Mouse (Mus musculus): ENCODE results near the gene Abcb1b. TPM values are rescaled to one million over a fixed set of nuclear protein-coding genes. Genes with fewer than 3 reads are reported as not detected.

Abcb1b gene
- polyA plus RNA-seq, 1 experiment from 2014 or later: 0.99 TPM

DNA sequence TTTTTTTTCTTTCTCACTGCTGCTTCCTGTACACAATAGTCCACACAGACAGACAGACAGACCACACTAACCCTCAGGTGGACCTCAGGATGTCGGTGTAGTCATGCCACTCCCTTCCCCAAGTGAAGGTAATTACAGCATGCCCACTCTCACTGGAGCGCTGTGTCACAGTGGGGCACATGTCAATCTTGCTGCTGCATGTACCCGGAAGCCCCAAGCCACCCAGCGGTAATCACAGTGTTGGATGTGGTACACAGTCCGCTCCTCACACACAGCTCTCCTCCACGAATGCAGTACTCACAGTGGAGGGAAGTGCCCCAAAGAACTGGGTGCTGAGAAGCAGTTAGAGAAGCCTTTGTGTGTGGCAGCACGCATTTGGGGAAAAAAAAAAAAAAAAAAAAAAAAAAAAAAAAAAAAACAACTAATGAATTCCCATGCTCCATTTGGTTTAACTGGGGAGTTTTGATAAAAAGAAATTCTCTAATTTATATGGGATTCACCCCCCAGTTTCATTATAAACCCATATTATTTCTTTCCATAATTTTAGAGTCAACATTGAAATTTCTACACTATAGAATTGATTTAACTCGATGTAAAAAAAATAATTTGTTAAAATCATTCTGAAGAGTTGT lies 113.7 kb downstream of the Abcb1b start:
- no peaks in the 10 kb centered on the region for H3K4me1 ChIP-seq (ENCODE audit: insufficient read depth)
- DNase-seq: no peak

More for the DNA sequence above, 113.7 kb downstream of the Abcb1b start:
- 54% methylated on average over 8 of the region's 8 CpGs for WGBS (ENCODE audit: insufficient replicate concordance)
- TF ChIP-seq EP300 (IDR thresholded peaks at IDR 0.05; ENCODE audit: low read depth) (no peak), CTCF (IDR thresholded peaks at IDR 0.05; ENCODE audit: low read depth) (0 out of 2 replicates have a peak, but pooled peaks have one; percentile 3)
- Histone ChIP-seq H3K27ac (ENCODE audit: low read depth) (no peak overlapping the region), H3K9ac (replicated peaks) (no peak overlapping the region), H3K9me3 (ENCODE audit: low read length) (no peaks in the 10 kb centered on the region), H3K4me3 (ENCODE audit: low read depth, low read length) (no peak overlapping the region), H3K4me2 (ENCODE audit: low read depth, low read length) (no peak overlapping the region), H3K36me3 (replicated peaks; ENCODE audit: insufficient read depth, low read length) (peaks cover 51% of the 10 kb centered on the region), H3K27me3 (ENCODE audit: insufficient read depth, low read length) (no peaks in the 10 kb centered on the region)
- ATAC-seq: no peak; the same call in 1 of the 2 replicates

Other genes starting within 250 kb of the Abcb1b start
- 0.02 and 0.07 TPM in 2 replicates for gene Rundc3b, start 175.2 kb upstream of the Abcb1b start, polyA plus RNA-seq (2015; fragmentation: Nextera tagmentation; extraction: Ambion mirVana)
- 1.9 and 2.0 TPM in 2 replicates for gene Abcb1a, start 138.1 kb upstream of the Abcb1b start, polyA plus RNA-seq (2015; fragmentation: Nextera tagmentation; extraction: Ambion mirVana)
- 64.7 and 75.6 TPM in 2 replicates for gene Abcb4, start 95.6 kb downstream of the Abcb1b start, polyA plus RNA-seq (2015; fragmentation: Nextera tagmentation; extraction: Ambion mirVana)
- 255 and 267 TPM in 2 replicates for gene Crot, start 199.2 kb downstream of the Abcb1b start, polyA plus RNA-seq (2015; fragmentation: Nextera tagmentation; extraction: Ambion mirVana)

All from liver, postnatal 0 days (tissue).